ENCODE assay signal across 8 mouse cellular contexts in genomic region chr16:91728123-91729065, GRCm38 (mm10). TPM values are rescaled to one million over a fixed set of nuclear protein-coding genes. Genes with fewer than 3 reads are reported as not detected.
DNase-seq lines count a peak whose midpoint lies in the region; ATAC-seq lines count a peak whose summit lies in the region.

TSS of gene Cryzl1 (minus strand) at chr16:91728975.

- peak; percentile 96 for ATAC-seq in hindbrain, embryonic 12.5 days (ENCODE audit: low FRiP score)

- H3K36me3 ChIP-seq in hindbrain, embryonic 12.5 days: peaks cover 10% of the 10 kb centered on the region; the same call in 1 of the 2 replicates

- peak within 1 kb of the TSS; percentile 96 for H3K4me3 ChIP-seq in hindbrain, embryonic 12.5 days

- peaks cover 28% of the 10 kb centered on the region for H3K4me1 ChIP-seq in hindbrain, embryonic 12.5 days

- peak within 1 kb of the TSS; percentile 97 for H3K27ac ChIP-seq in hindbrain, embryonic 12.5 days

- no peaks in the 10 kb centered on the region for H3K27me3 ChIP-seq in hindbrain, embryonic 12.5 days

- H3K9ac ChIP-seq in hindbrain, embryonic 12.5 days: peak within 1 kb of the TSS; percentile 100

- no peaks in the 10 kb centered on the region for H3K9me3 ChIP-seq in hindbrain, embryonic 12.5 days (replicated peaks)

- DNase-seq in NIH3T3 (ENCODE audit: low read depth): peak; percentile 98
- DNase-seq in cerebellum, postnatal 10 days: peak; percentile 99
- DNase-seq in frontal cortex, postnatal 10 days (ENCODE audit: low spot score in 2 of 2): peak; percentile 98 to 99
- DNase-seq in layer of hippocampus, postnatal 14 days (ENCODE audit: low spot score in 2 of 2): peak; percentile 94 to 99
- peak; percentile 98 for DNase-seq in lung, postnatal 14 days
- DNase-seq in retina, adult 2 months (ENCODE audit: low read depth, low spot score): peak; percentile 97
- DNase-seq in thymus, postnatal 36 days: peak; percentile 83 to 92

- WGBS in hindbrain, embryonic 12.5 days: 1% methylated on average over 46 of the region's 46 CpGs

- H3K4me2 ChIP-seq in hindbrain, embryonic 12.5 days (replicated peaks): peak within 1 kb of the TSS; percentile 55

RNA-seq across cellular contexts. Expression of gene Cryzl1, which starts in this region (rescaled TPM):
- polyA plus RNA-seq in hindbrain, embryonic 12.5 days (2016; fragmentation: Nextera tagmentation; extraction: Ambion mirVana): 81.1 and 83.4 TPM in 2 replicates
- total RNA-seq in layer of hippocampus, postnatal 14 days (2021): 10 to 100 TPM; 79.2 to 87.5 TPM

Comparison
In these comparisons a context has a peak if more than half of its experiments do, and no peak if none do; other contexts are left out.
1. Peak in every context shown above with its lines: DNase-seq, ATAC-seq, H3K4me3 ChIP-seq and H3K27ac ChIP-seq.